Mouse (Mus musculus) right cerebral cortex, postnatal 4 days (tissue): Measurements from ENCODE around the gene Myo3b.
A peak's percentile ranks its signal among the peaks of the same experiment; 100 is the strongest.

Experiments
- DNase-seq: peaks from one replicate; pipeline ENCODE4 v3.0.0-alpha.2; 2022

Gene Myo3b

GRCm38 (mm10) chr2:70133281-70133680 lies 94.4 kb downstream of the Myo3b start:
- DNase-seq = no peak

DNA sequence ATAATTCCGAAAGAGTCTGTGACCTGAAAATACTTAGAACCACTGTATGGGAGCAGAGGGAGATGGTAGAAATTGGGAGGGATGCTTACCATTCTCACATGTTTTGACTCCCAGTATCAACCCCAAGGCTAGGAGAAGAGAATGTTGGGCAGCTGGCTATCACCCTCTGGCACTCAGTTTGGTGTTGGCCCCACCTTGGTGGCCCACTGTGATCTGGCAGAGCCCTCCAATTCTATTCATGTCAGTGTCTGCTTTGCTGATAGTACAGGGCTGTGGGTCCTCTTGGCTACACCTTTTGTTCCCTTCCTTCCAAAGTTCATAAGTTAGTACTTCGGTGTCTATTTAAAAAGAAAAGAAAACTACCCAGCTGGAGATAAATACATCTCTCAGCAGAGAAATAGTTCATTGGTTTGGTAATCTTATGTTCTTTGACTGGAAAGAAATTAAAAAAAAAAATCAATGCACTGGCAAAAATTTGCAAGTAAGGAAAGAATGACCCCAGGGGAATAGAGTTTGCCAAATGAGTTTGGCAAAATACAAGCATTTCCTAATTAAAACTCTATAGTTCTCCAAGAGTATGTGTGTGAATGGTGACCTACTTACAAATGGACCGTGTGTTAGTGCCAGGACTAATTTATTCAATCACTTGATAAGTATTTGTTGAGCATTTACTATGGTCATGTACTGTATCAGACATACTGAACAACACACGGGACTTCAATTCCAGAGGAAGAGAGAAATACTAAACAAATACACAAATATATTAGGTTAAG lies 98.5 kb downstream of the Myo3b start:
- DNase-seq = no peak

DNA sequence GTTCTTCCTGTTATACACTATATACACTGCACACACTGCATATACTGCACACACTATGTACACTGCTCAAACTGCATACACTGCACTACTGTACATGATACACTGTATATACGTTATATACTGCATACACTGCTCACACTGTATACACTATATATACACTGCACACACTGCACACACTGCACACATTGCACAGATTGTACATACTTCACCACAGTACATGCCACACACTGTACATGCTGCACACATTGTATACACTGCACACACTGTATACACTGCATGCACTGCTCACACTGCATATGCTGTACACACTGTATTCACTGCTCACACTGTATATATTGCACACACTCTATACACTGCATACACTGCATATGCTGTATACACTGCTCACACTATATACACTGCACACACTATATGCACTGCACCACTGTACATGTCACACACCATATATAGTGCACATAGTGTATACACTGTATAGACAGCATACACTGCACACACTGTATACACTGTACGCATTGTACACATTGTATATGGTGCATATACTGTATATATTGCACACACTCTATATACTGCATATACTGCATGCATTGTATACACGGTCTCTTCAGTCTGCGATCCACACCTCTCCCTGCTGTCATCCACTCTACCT lies 104.7 kb downstream of the Myo3b start:
- DNase-seq = no peak

- DNase-seq = no peak
These were observed 108.2 kb downstream of the Myo3b start for GRCm38 (mm10) chr2:70146993-70147581.

DNA sequence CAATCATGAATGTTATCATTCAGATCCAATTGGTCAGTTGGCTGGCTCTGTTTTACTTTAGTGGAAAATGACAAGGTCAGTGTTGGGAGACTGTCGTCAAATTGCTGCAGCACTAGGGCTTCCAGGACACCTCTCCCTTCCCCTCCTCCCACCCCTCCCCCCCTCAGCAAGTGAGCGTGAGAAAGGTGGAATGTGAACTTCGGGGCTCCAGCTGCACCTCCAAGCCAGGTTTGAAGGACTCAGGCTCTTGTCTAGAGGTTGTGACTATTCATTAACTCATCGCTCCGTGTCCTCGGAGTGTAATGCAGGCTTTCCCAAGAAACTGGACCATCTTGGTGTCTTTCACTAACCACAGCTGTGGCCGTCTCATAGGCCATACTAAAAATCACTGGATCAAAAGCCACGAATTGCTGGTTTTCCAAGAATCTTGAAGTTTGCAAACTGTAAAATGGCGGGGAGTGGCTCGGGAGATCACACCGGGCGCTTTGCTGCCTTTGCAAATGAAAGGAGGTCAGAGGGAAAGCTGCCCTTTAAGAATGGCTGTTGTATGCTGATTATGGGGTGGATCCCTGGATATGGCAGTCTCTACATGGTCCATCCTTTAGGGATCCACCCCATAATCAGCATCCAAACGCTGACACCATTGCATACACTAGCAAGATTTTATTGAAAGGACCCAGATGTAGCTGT lies 110.0 kb downstream of the Myo3b start:
- no peak for DNase-seq

- no peak for DNase-seq
These were observed 111.6 kb downstream of the Myo3b start for GRCm38 (mm10) chr2:70150399-70151035.

DNA sequence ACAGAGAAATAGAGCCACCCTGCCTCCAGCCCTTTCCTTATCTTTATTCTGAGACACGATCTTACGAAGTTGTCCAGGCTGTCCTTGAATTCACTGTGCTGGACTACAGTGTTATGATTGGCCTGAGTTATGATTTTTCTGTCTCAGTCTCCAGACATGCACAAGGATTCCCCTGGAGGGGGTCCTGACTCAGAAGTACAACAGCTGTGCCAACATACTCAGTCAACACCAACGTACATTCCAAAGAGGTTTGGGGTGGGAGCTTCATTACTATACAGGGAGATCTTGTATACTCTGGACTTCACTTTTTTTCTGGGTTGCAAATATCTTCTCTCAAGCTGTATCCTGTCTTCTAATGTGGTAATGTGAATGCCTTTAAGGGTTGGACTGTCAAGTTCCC lies 113.0 kb downstream of the Myo3b start:
- no peak for DNase-seq

GRCm38 (mm10) chr2:70155226-70155836 lies 116.4 kb downstream of the Myo3b start:
- DNase-seq = no peak

DNA sequence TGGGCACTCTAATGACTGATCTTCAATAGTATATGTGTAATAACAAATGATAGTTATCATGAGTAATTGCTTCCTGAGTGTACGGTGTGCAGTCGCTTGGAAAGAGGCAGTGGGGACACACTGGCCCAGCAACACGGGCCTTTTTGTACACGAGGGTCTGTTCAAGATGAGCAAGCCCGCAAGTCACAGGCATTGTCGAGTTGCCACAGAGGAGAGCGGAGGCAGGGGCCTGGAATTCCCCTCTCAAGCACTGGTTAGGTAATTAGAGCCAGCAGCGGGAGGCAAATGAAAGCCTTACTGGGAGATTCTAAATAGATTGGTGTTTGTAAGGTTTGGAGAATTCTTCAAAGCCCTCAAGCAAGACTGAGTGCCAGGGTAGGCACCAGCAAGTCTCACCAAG lies 120.6 kb downstream of the Myo3b start:
- no peak for DNase-seq

GRCm38 (mm10) chr2:70166231-70166630 lies 127.3 kb downstream of the Myo3b start:
- no peak for DNase-seq

- peak; percentile 40 for DNase-seq
These were observed 129.3 kb downstream of the Myo3b start for GRCm38 (mm10) chr2:70167944-70168935.

DNA sequence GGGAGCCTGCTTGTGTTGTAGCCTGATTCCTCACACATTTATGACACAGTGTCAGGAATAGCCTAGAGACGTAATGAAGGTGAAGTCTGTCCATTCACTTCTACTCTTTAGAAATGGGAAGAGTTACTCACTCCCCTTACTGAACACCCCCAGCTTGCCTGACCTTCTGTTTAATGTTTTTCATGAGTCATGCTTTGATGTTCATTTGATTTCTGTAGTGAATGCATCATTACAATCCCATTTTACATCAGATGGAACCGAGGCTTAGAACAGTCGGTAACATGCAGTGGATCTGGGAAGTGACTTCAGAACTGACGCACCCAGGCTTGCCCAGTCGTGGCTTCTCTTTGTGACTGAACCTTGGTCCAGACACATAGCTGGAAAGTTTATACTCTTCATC lies 131.5 kb downstream of the Myo3b start:
- DNase-seq = no peak

DNA sequence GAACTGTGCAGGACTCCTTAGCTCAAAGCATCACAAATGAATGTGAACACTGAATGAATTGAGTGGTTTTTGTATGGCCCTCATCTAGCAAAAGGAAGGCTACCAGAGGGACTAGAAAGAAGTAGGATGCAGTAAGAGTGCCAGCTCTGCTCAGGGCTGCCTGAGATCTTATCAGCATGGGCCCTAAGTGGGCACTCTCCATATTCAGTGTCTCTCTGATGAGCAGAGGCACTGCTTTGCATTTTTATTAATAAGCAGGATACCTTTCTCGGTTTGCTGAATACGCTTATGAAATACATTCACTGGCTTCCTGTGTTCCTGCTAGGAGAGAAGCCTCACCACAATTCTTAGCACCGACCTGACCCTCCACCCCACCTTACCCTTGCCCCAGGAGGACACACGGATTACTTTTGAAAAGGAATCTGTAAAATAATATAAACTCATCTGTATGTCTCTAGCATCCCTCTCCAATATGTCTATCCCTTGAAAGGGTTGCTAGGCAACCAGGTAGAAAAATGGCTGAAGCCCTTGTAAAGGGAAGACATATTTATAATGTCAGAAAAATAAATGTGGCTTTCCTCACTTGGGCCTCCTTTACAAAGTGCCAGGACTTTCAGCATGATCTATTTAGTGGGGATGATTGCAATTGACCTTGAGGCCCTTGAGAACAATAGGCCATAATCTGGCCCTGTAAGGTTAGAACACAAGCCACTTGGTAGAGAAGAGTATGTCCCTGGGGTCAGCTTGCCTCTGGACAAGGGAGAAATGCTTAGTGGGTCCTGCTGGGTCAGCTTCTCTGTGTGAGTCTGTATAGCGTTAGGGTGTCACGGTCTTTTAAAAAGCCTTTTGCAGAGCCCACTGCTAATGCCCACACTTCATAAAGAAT lies 138.1 kb downstream of the Myo3b start:
- DNase-seq = no peak

- DNase-seq = no peak
These were observed 138.7 kb downstream of the Myo3b start for GRCm38 (mm10) chr2:70177709-70178030.

DNA sequence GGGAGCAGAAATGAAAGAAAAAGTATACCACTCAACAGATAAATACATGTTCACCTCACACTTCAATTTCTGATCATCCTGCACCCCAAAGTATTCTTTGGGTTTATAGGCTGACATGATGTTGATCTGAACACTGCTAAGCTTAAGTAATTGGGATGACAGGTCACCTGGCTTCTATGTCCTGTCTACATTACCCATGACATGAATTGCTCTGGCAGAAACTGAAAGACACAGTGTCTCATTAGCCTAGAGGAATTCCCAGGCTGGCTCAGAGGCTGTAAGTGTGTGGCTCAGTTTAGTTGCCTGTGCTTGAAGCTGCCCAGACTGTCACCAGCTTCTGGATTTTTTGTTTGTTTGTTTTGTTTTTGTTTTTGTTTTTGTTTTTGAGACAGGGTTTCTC lies 139.3 kb downstream of the Myo3b start:
- DNase-seq = no peak

- DNase-seq = no peak
These were observed 143.3 kb downstream of the Myo3b start for GRCm38 (mm10) chr2:70182150-70182670.

- DNase-seq = no peak
These were observed 148.1 kb downstream of the Myo3b start for GRCm38 (mm10) chr2:70187040-70187439.

- DNase-seq = no peak
These were observed 156.7 kb downstream of the Myo3b start for GRCm38 (mm10) chr2:70195418-70196248.
